Mouse (Mus musculus) ES-Bruce4 (cell line): Measurements from ENCODE around the gene Map2k1.

ENCODE experiments used
- CTCF ChIP-seq: IDR thresholded peaks from one replicate; pipeline ENCODE4 v1.8.1; 2011; ENCODE audit warnings: low read depth, low read length
- EP300 ChIP-seq: IDR thresholded peaks from 2 replicates; pipeline ENCODE4 v1.6.1; 2011; ENCODE audit warnings: low read depth, low read length; ENCODE audit not compliant: insufficient read depth
- POLR2A ChIP-seq: IDR thresholded peaks from one replicate; pipeline ENCODE4 v1.8.1; 2011; ENCODE audit warnings: low read length; ENCODE audit not compliant: insufficient read depth

GRCm38 (mm10) chr9:64216641-64217040 lies 36.8 kb downstream of the Map2k1 start:
- no peak for TF ChIP-seq CTCF
- TF ChIP-seq POLR2A: no peak
- TF ChIP-seq EP300: no peak
